Mouse (Mus musculus) monocyte, adult 2 months (primary cell): ENCODE measurements around the gene Anapc5.
A peak's percentile ranks its signal among the peaks of the same experiment; 100 is the strongest.

ENCODE experiments used
- DNase-seq, 2 experiments: peaks; one replicate each; pipeline ENCODE4 v3.0.0; 2022; ENCODE audit warnings: low spot score in 2 of 2, low read depth in 1 of 2

Anapc5 gene

GRCm38 (mm10) chr5:122770304-122770703 lies 50.8 kb downstream of the Anapc5 start:
- no peak for DNase-seq

- DNase-seq: peak in 1 of 2 experiments; percentile 46
These were observed 52.0 kb downstream of the Anapc5 start for GRCm38 (mm10) chr5:122769101-122769568.

GRCm38 (mm10) chr5:122767283-122767682 lies 53.9 kb downstream of the Anapc5 start:
- DNase-seq: no peak

- DNase-seq: no peak
These were observed 57.1 kb downstream of the Anapc5 start for GRCm38 (mm10) chr5:122764032-122764464.

- DNase-seq: no peak
These were observed 57.7 kb downstream of the Anapc5 start for GRCm38 (mm10) chr5:122763271-122764031.

- no peak for DNase-seq
These were observed 64.5 kb downstream of the Anapc5 start for GRCm38 (mm10) chr5:122756680-122757079.

GRCm38 (mm10) chr5:122756144-122756543 lies 65.0 kb downstream of the Anapc5 start:
- no peak for DNase-seq

GRCm38 (mm10) chr5:122755620-122756019 lies 65.5 kb downstream of the Anapc5 start:
- no peak for DNase-seq

- no peak for DNase-seq
These were observed 66.7 kb downstream of the Anapc5 start for GRCm38 (mm10) chr5:122754477-122754876.

- DNase-seq: no peak
These were observed 73.2 kb downstream of the Anapc5 start for GRCm38 (mm10) chr5:122747950-122748349.

GRCm38 (mm10) chr5:122743880-122744422 lies 77.2 kb downstream of the Anapc5 start:
- no peak for DNase-seq
